Mouse (Mus musculus) forebrain, embryonic 11.5 days (tissue): ENCODE data around the gene Herpud1. TPM values are rescaled to one million over a fixed set of nuclear protein-coding genes. Genes with fewer than 3 reads are reported as not detected.

Experiments
- ATAC-seq: fragments of 200-750 bp; cut with Nextera tagmentation; replicated peaks from 2 replicates; pipeline ENCODE4 v1.8.0; 2017; ENCODE audit warnings: moderate TSS enrichment; ENCODE audit not compliant: low FRiP score
- DNase-seq: peaks from one replicate; pipeline ENCODE4 v3.0.0-alpha.2; 2017; ENCODE audit warnings: low spot score
- H3K27ac ChIP-seq: fragments of 300-500 bp; sonication (generic); 2 replicates; pipeline ENCODE4 v1.5.1; 2014; ENCODE audit warnings: low read depth, low read length
- H3K27me3 ChIP-seq: fragments of 300-500 bp; sonication (generic); 2 replicates; pipeline ENCODE4 v1.6.1; 2014; ENCODE audit warnings: mild to moderate bottlenecking, low read length, mixed read lengths; ENCODE audit not compliant: control insufficient read depth, insufficient read depth
- H3K36me3 ChIP-seq: fragments of 300-500 bp; sonication (generic); 2 replicates; pipeline ENCODE4 v1.6.1; 2014; ENCODE audit warnings: mild to moderate bottlenecking, low read length, moderate library complexity, mixed read lengths; ENCODE audit not compliant: control insufficient read depth, insufficient read depth
- H3K4me1 ChIP-seq: fragments of 300-500 bp; sonication (generic); replicated peaks from 2 replicates; pipeline ENCODE4 v1.6.1; 2014; ENCODE audit warnings: low read length, mixed read lengths; ENCODE audit not compliant: control insufficient read depth, insufficient read depth
- H3K4me2 ChIP-seq: fragments of 300-500 bp; sonication (generic); 2 replicates; pipeline ENCODE4 v1.6.1; 2014; ENCODE audit warnings: low read depth, mild to moderate bottlenecking, low read length, moderate library complexity, mixed read lengths; ENCODE audit not compliant: severe bottlenecking
- H3K4me3 ChIP-seq: fragments of 300-500 bp; sonication (generic); 2 replicates; pipeline ENCODE4 v1.5.1; 2014; ENCODE audit warnings: low read depth, low read length
- H3K9ac ChIP-seq: fragments of 300-500 bp; sonication (generic); 2 replicates; pipeline ENCODE4 v1.6.1; 2014; ENCODE audit warnings: low read length
- H3K9me3 ChIP-seq: fragments of 300-500 bp; sonication (generic); 2 replicates; pipeline ENCODE4 v1.6.1; 2016; ENCODE audit warnings: low read length, mixed read lengths; ENCODE audit not compliant: control insufficient read depth
- WGBS: fragments of 180-500 bp; shearing (Covaris S2); extraction: QIAGEN DNeasy Blood & Tissue Kit; methylation state at CpG from one replicate; pipeline ENCODE4 v1.1.7; 2014; 5-methylcytosine and 5-hydroxymethylcytosine counted together
- polyA plus RNA-seq: library from polyadenylated mRNA; unstranded; fragments of >200 nt; fragmentation: Nextera tagmentation; extraction: Ambion mirVana; gene quantifications from 2 replicates; pipeline ENCODE4 v1.2.1, GENCODE M21; 2014

Herpud1 gene
- polyA plus RNA-seq, 1 experiment from 2014 or later = 52.6 TPM

GRCm38 (mm10) chr8:94354069-94354531, 32.1 kb upstream of the Herpud1 start:
- ATAC-seq (no peak), DNase-seq (no peak)
- Histone ChIP-seq H3K9me3 (no peaks in the 10 kb centered on the region), H3K4me2 (no peak overlapping the region), H3K36me3 (no peaks in the 10 kb centered on the region), H3K27ac (no peak overlapping the region), H3K4me3 (no peak overlapping the region), H3K4me1 (no peaks in the 10 kb centered on the region), H3K9ac (no peak overlapping the region), H3K27me3 (no peaks in the 10 kb centered on the region)
- 89% methylated on average over 7 of the region's 7 CpGs for WGBS

GRCm38 (mm10) chr8:94354571-94354970, 31.7 kb upstream of the Herpud1 start:
- no peak for DNase-seq
- no peak overlapping the region for H3K27ac ChIP-seq
- ATAC-seq = no peak
- 78% methylated on average over 4 of the region's 4 CpGs for WGBS
- no peaks in the 10 kb centered on the region for H3K36me3 ChIP-seq
- no peaks in the 10 kb centered on the region for H3K27me3 ChIP-seq
- no peak overlapping the region for H3K4me3 ChIP-seq
- H3K9ac ChIP-seq = no peak overlapping the region
- H3K9me3 ChIP-seq = no peaks in the 10 kb centered on the region
- no peak overlapping the region for H3K4me2 ChIP-seq
- no peaks in the 10 kb centered on the region for H3K4me1 ChIP-seq

GRCm38 (mm10) chr8:94357220-94357619, 29.0 kb upstream of the Herpud1 start:
- no peak for ATAC-seq

GRCm38 (mm10) chr8:94358541-94358940, 27.7 kb upstream of the Herpud1 start:
- H3K36me3 ChIP-seq = no peaks in the 10 kb centered on the region
- H3K27ac ChIP-seq = no peak overlapping the region
- no peak overlapping the region for H3K9ac ChIP-seq
- H3K27me3 ChIP-seq = no peaks in the 10 kb centered on the region
- no peaks in the 10 kb centered on the region for H3K9me3 ChIP-seq
- no peak overlapping the region for H3K4me3 ChIP-seq
- no peak overlapping the region for H3K4me2 ChIP-seq
- no peaks in the 10 kb centered on the region for H3K4me1 ChIP-seq
- 82% methylated on average over 5 of the region's 5 CpGs for WGBS
- DNase-seq (no peak), ATAC-seq (no peak)

More at GRCm38 (mm10) chr8:94357220-94357619, 29.0 kb upstream of the Herpud1 start:
- Histone ChIP-seq H3K4me2 (no peak overlapping the region), H3K27me3 (no peaks in the 10 kb centered on the region), H3K4me1 (no peaks in the 10 kb centered on the region), H3K9me3 (no peaks in the 10 kb centered on the region), H3K27ac (no peak overlapping the region), H3K4me3 (no peak overlapping the region), H3K9ac (no peak overlapping the region), H3K36me3 (no peaks in the 10 kb centered on the region)
- DNase-seq = no peak
- 89% methylated on average over 6 of the region's 6 CpGs for WGBS

GRCm38 (mm10) chr8:94361774-94362431, 24.3 kb upstream of the Herpud1 start:
- H3K9me3 ChIP-seq = no peaks in the 10 kb centered on the region
- H3K4me1 ChIP-seq = no peaks in the 10 kb centered on the region
- no peaks in the 10 kb centered on the region for H3K27me3 ChIP-seq
- no peak overlapping the region for H3K27ac ChIP-seq
- no peaks in the 10 kb centered on the region for H3K36me3 ChIP-seq
- WGBS = 82% methylated on average over 6 of the region's 6 CpGs
- H3K9ac ChIP-seq = no peak overlapping the region
- ATAC-seq (no peak), DNase-seq (no peak)
- H3K4me3 ChIP-seq = no peak overlapping the region
- H3K4me2 ChIP-seq = no peak overlapping the region

DNA sequence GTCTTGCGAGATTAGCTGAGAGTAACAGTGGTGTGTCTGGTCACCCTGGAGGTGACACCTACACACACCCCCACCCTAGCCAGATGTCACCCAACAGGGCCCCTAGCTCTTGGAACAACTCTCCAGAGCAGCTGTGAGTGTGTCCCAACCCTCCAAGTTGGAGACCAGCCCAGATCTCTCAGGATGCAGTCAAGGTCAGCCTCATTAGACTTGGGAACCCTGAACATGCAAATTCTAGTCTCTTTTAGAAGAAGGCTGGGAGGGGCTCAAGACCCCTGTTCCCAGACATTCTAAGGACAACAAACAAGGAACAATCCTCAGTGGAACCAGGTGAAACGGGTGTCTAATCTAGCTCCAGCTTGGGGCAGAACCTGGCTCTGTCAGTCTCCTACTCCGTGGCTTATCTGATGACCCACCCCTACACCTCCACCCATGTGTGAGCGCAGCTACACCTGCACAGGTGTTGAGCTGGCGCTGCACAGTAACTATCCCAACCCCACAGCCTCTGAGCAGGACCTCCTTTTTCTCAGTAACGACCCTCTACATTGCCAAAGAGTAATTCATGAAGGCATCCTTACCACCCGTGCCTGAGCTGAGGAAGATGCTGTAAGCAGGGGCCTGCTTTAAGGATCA, 23.5 kb upstream of the Herpud1 start:
- no peak for DNase-seq
- H3K4me3 ChIP-seq = no peak overlapping the region

DNA sequence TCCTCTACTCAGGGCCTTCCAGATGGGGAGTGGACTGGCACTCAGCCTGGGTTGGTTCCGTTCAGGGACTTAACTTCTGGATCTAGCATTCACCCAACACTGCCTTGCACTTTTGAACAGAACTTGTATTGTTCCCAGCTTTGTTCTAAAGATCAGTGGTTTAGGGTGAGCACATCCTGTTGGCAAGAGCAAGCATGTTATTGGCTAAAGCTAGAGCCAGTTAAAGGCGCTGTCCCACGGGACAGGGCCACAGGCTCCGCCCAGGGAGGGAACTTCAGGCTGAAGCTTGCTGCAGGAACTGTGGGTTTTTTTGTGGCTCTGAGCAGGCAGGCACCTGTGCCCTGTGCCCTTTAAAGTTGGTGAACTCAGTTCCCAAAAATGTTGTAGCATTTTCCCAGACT, 22.9 kb upstream of the Herpud1 start:
- no peak for ATAC-seq
- no peaks in the 10 kb centered on the region for H3K4me1 ChIP-seq
- H3K4me3 ChIP-seq = no peak overlapping the region
- H3K9me3 ChIP-seq = no peaks in the 10 kb centered on the region
- no peaks in the 10 kb centered on the region for H3K36me3 ChIP-seq
- no peak overlapping the region for H3K4me2 ChIP-seq
- H3K27me3 ChIP-seq = no peaks in the 10 kb centered on the region
- WGBS = 53% methylated on average over 4 of the region's 4 CpGs
- H3K9ac ChIP-seq = no peak overlapping the region
- H3K27ac ChIP-seq = no peak overlapping the region
- DNase-seq = no peak

More for the DNA sequence above, 23.5 kb upstream of the Herpud1 start:
- no peak for ATAC-seq
- Histone ChIP-seq H3K9me3 (no peaks in the 10 kb centered on the region), H3K27ac (no peak overlapping the region), H3K4me2 (no peak overlapping the region), H3K36me3 (no peaks in the 10 kb centered on the region), H3K9ac (no peak overlapping the region), H3K27me3 (no peaks in the 10 kb centered on the region), H3K4me1 (no peaks in the 10 kb centered on the region)
- 83% methylated on average over 7 of the region's 7 CpGs for WGBS

DNA sequence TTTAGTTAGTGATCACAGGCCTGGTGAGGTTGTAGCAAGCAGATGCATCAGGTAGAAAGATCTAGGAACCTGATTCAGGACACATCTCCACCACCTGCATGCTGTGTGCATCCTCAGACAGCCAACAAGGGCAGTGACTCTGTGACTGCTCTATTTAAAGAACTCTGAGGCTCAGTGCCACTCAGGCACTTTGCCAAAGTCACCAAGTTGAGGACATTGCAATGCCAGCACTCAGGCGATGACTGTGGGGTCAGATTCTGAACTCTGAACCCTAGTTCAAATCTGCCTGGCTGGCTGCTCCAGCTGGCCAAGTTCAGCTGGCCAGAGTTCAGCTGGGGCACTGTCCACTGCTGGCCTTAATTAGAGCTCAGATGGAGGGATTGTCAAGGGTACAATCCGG, 22.3 kb upstream of the Herpud1 start:
- Histone ChIP-seq H3K4me2 (no peak overlapping the region), H3K4me1 (no peaks in the 10 kb centered on the region), H3K4me3 (no peak overlapping the region), H3K9ac (no peak overlapping the region), H3K9me3 (no peaks in the 10 kb centered on the region), H3K36me3 (no peaks in the 10 kb centered on the region), H3K27me3 (no peaks in the 10 kb centered on the region), H3K27ac (no peak overlapping the region)
- 93% methylated on average over 2 of the region's 2 CpGs for WGBS
- ATAC-seq (no peak), DNase-seq (no peak)
